Mouse (Mus musculus): ENCODE data around the gene Il2ra. TPM values are rescaled to one million over a fixed set of nuclear protein-coding genes. Genes with fewer than 3 reads are reported as not detected.

Gene Il2ra
- polyA plus RNA-seq, 1 experiment from 2014 or later, result 0.10 TPM

DNA sequence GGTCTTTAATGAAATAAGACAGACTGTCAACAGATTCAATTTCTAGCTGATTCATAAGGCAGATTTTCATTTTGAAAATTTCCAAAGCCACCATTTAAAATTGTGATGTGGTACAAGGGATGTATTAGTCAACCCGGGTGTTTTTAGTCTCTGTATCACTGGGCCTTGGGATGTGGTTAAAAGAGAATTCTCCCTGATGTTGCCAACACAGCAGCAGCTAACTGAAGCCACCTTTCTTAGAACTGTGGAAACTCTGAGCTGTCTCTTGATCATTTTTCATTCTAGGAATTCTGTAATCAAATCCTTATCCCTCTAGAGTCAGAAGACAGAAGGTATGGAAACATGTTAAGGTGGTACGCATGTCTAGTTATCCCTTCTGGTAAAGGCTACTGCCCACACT is 2.7 kb downstream of the Il2ra start:
- 91% methylated on average over 2 of the region's 2 CpGs for WGBS
- Histone ChIP-seq H3K27me3 (replicated peaks; ENCODE audit: control insufficient read depth, insufficient read depth, low read length) (no peaks in the 10 kb centered on the region), H3K36me3 (ENCODE audit: control insufficient read depth, insufficient read depth, low read length) (no peaks in the 10 kb centered on the region), H3K9ac (ENCODE audit: low read depth, low read length) (no peak overlapping the region), H3K9me3 (ENCODE audit: control insufficient read depth, low read length) (no peaks in the 10 kb centered on the region), H3K4me2 (ENCODE audit: low read depth, low read length) (no peak overlapping the region), H3K4me3 (ENCODE audit: low read length) (no peak overlapping the region), H3K27ac (ENCODE audit: low read length) (no peak overlapping the region), H3K4me1 (ENCODE audit: control insufficient read depth, insufficient read depth, low read length) (no peaks in the 10 kb centered on the region)
- ATAC-seq, result no peak

DNA sequence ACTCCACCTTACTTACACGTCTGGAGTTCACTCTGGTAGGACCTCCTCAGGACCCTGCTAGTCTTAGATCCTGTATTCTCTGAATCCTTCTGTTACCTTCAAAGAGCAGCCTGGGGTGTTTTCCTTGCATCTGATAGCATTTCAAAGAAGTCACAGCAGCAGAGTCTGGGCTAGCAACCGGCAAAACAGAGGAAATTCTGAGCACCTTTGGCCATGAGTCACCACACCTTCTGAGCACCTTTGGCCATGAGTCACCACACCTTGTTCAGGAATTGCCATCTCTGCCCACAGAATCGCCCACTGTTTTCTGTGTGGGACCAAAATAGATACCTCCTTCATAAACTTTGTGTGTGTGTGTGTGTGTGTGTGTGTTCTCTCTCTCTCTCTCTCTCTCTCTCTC is 8.9 kb downstream of the Il2ra start:
- no peak overlapping the region for H3K4me3 ChIP-seq (ENCODE audit: low read length)
- H3K9ac ChIP-seq (ENCODE audit: low read depth, low read length), result no peak overlapping the region
- no peak overlapping the region for H3K4me2 ChIP-seq (ENCODE audit: low read depth, low read length)
- no peaks in the 10 kb centered on the region for H3K9me3 ChIP-seq (ENCODE audit: control insufficient read depth, low read length)
- no peaks in the 10 kb centered on the region for H3K27me3 ChIP-seq (replicated peaks; ENCODE audit: control insufficient read depth, insufficient read depth, low read length)
- H3K4me1 ChIP-seq (ENCODE audit: control insufficient read depth, insufficient read depth, low read length), result no peaks in the 10 kb centered on the region
- no peaks in the 10 kb centered on the region for H3K36me3 ChIP-seq (ENCODE audit: control insufficient read depth, insufficient read depth, low read length)
- ATAC-seq, result peak; percentile 87
- WGBS, result 40% methylated on average over 3 of the region's 3 CpGs
- no peak overlapping the region for H3K27ac ChIP-seq (ENCODE audit: low read length)

DNA sequence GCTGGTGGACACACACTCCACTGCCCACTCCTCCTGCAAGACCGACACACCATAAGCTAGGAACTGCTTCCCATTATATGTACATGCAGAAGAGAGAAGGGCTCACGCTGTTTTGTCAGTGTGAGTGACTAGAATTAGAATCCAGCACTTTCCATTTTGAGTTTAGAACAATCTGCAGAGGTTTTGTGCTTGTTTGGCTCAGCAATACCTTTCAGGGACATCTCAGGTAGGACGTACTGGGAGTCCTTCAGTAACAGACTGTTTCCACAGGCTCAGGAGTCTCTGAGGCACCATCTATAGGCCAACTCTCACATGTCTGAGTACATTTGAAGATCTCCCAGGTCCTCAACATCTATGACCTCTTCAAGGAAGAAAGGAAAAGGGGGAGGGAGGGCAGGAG is 9.6 kb downstream of the Il2ra start:
- ATAC-seq, result no peak
- no peaks in the 10 kb centered on the region for H3K36me3 ChIP-seq (ENCODE audit: control insufficient read depth, insufficient read depth, low read length)
- H3K27me3 ChIP-seq (replicated peaks; ENCODE audit: control insufficient read depth, insufficient read depth, low read length), result no peaks in the 10 kb centered on the region
- H3K4me3 ChIP-seq (ENCODE audit: low read length), result no peak overlapping the region
- H3K9ac ChIP-seq (ENCODE audit: low read depth, low read length), result no peak overlapping the region
- no peaks in the 10 kb centered on the region for H3K9me3 ChIP-seq (ENCODE audit: control insufficient read depth, low read length)
- H3K27ac ChIP-seq (ENCODE audit: low read length), result no peak overlapping the region
- no peak overlapping the region for H3K4me2 ChIP-seq (ENCODE audit: low read depth, low read length)
- WGBS, result 92% methylated on average over 3 of the region's 3 CpGs
- no peaks in the 10 kb centered on the region for H3K4me1 ChIP-seq (ENCODE audit: control insufficient read depth, insufficient read depth, low read length)

DNA sequence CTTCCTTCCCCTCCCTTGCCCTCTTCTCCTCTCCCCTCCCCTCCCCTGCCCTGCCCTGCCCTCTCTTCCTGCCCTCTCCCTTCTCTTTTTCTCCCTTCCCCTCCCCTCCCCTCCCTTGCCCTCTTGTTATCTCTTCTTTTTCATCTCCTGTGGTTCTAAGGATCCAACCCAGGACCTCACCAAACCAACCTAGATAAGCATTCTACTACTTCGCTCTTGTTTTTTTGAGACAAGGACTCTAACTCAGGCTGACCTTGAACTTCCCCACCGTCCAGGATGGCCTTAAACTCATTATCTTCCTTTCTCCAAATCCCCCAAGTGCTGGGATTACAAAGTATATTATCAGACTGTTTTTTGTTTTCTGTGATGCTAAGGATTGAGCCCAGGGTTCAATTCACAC is 10.2 kb downstream of the Il2ra start:
- H3K9me3 ChIP-seq (ENCODE audit: control insufficient read depth, low read length), result no peaks in the 10 kb centered on the region
- no peak overlapping the region for H3K27ac ChIP-seq (ENCODE audit: low read length)
- H3K4me3 ChIP-seq (ENCODE audit: low read length), result no peak overlapping the region
- no peak for ATAC-seq
- no peak overlapping the region for H3K4me2 ChIP-seq (ENCODE audit: low read depth, low read length)
- 67% methylated on average over 2 of the region's 2 CpGs for WGBS
- no peak overlapping the region for H3K9ac ChIP-seq (ENCODE audit: low read depth, low read length)
- no peaks in the 10 kb centered on the region for H3K27me3 ChIP-seq (replicated peaks; ENCODE audit: control insufficient read depth, insufficient read depth, low read length)
- no peaks in the 10 kb centered on the region for H3K4me1 ChIP-seq (ENCODE audit: control insufficient read depth, insufficient read depth, low read length)
- H3K36me3 ChIP-seq (ENCODE audit: control insufficient read depth, insufficient read depth, low read length), result no peaks in the 10 kb centered on the region

DNA sequence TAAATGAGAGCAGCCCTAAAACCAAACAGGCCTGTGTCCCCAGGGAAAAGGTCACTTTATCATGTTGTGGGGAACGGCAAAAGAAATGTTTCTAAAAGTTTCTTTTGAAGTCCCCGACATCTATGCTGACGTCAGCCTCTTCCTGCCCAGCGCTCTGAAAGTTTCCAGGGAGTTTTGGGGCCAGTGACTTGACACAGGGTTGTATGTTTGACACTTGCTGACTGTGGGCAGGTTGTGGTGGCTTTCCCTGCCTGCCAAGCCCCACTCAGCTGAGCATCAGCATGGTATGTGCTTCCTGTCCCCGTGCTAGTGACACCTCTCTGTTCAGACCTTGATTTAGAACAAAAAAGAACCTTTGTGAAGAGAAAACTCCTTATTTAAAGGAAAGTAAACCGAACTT is 10.7 kb downstream of the Il2ra start:
- H3K4me3 ChIP-seq (ENCODE audit: low read length), result no peak overlapping the region
- no peaks in the 10 kb centered on the region for H3K27me3 ChIP-seq (replicated peaks; ENCODE audit: control insufficient read depth, insufficient read depth, low read length)
- H3K4me2 ChIP-seq (ENCODE audit: low read depth, low read length), result no peak overlapping the region
- no peaks in the 10 kb centered on the region for H3K4me1 ChIP-seq (ENCODE audit: control insufficient read depth, insufficient read depth, low read length)
- no peaks in the 10 kb centered on the region for H3K9me3 ChIP-seq (ENCODE audit: control insufficient read depth, low read length)
- H3K27ac ChIP-seq (ENCODE audit: low read length), result no peak overlapping the region
- H3K9ac ChIP-seq (ENCODE audit: low read depth, low read length), result no peak overlapping the region
- WGBS, result 50% methylated on average over 6 of the region's 6 CpGs
- no peaks in the 10 kb centered on the region for H3K36me3 ChIP-seq (ENCODE audit: control insufficient read depth, insufficient read depth, low read length)
- no peak for ATAC-seq

DNA sequence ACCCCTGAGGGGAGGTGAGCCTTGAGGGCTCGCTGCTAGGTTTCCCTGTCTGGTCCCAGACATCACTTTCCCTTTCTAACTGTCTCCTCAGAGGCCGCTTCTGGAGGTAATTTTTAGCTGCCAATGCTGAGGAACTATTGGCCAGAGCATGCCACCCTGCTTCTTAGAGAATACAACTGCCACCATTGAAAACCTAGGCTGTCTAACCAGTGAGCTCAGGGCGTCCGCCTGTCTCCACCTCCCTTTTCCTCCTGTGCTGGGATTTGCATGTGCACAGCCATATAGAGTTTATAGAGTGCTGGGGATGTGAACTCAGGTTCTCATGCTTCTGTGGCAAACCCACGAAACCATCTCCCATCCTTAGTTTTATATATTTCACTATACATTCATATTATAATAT is 11.2 kb downstream of the Il2ra start:
- Histone ChIP-seq H3K27ac (ENCODE audit: low read length) (no peak overlapping the region), H3K27me3 (replicated peaks; ENCODE audit: control insufficient read depth, insufficient read depth, low read length) (no peaks in the 10 kb centered on the region), H3K4me3 (ENCODE audit: low read length) (no peak overlapping the region), H3K36me3 (ENCODE audit: control insufficient read depth, insufficient read depth, low read length) (no peaks in the 10 kb centered on the region), H3K4me2 (ENCODE audit: low read depth, low read length) (no peak overlapping the region), H3K9me3 (ENCODE audit: control insufficient read depth, low read length) (no peaks in the 10 kb centered on the region), H3K9ac (ENCODE audit: low read depth, low read length) (no peak overlapping the region), H3K4me1 (ENCODE audit: control insufficient read depth, insufficient read depth, low read length) (no peaks in the 10 kb centered on the region)
- 73% methylated on average over 5 of the region's 5 CpGs for WGBS
- ATAC-seq, result no peak

DNA sequence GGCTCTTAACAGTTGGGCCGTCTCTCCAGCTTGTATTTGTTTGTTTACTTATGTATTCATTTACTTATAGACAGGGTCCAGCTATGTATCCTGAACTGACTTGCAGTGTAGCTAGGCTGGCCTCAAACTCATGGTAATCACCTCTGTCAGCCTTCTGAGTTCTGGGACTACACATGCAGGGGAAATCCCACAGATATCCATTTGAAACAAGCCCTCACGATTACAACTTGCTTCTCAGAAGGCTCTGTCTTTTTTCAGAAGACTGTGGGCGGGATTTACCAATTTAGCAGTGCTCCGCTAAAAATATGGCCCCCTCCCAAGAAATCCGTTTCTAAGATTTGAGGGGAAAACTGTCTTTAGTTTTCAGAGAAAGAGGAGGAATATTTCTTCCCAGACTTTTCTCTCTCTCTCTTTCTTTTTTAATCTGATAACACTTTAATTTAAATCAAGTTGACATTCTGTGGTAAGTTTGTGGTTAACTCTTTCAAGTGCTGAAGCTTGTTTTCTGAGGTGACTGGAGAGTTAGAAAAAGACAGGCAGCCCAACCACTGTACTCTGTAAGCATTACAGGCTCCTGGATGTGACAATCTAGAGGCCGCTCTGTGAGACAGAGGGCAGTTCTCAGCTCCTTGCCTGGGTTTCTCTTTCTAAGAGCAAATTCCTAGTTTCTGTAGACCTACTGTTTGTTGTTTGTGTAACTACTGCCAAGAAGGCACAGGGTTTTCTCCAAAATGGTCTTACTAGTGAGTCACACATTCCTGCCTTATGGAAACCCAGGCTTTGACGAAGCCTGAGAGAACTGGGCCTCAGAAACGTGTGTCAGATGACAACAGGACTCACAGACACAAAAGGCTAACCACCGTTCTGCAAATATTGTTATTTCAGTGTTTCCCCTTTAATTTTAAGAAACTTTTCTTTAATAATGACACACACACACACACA is 12.7 kb downstream of the Il2ra start:
- Histone ChIP-seq H3K4me1 (ENCODE audit: control insufficient read depth, insufficient read depth, low read length) (no peaks in the 10 kb centered on the region), H3K4me3 (ENCODE audit: low read length) (no peak overlapping the region), H3K9ac (ENCODE audit: low read depth, low read length) (no peak overlapping the region), H3K27ac (ENCODE audit: low read length) (no peak overlapping the region), H3K36me3 (ENCODE audit: control insufficient read depth, insufficient read depth, low read length) (no peaks in the 10 kb centered on the region), H3K27me3 (replicated peaks; ENCODE audit: control insufficient read depth, insufficient read depth, low read length) (no peaks in the 10 kb centered on the region), H3K4me2 (ENCODE audit: low read depth, low read length) (no peak overlapping the region), H3K9me3 (ENCODE audit: control insufficient read depth, low read length) (no peaks in the 10 kb centered on the region)
- WGBS, result 58% methylated on average over 9 of the region's 9 CpGs
- ATAC-seq, result no peak

DNA sequence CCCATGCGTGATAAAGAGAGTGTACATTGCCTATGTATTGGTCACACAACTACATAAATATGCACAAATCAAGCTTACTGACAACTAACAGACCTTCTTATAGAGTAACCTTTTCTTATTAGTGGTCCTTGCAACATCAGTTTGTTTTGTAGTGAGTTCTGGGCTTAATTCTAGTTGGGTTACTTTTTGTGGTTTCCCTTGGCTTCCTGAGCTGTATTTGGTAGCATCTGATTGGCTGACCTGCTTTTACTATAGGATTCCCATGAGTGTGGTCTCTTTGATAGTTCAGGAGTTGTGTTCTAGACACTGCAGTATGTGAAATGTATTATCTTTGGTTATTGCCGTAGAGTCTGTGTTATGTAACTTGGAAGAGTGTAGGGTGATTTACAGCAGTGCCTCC is 15.0 kb downstream of the Il2ra start:
- no peaks in the 10 kb centered on the region for H3K9me3 ChIP-seq (ENCODE audit: control insufficient read depth, low read length)
- no peaks in the 10 kb centered on the region for H3K27me3 ChIP-seq (replicated peaks; ENCODE audit: control insufficient read depth, insufficient read depth, low read length)
- H3K9ac ChIP-seq (ENCODE audit: low read depth, low read length), result no peak overlapping the region
- ATAC-seq, result no peak
- no peak overlapping the region for H3K4me2 ChIP-seq (ENCODE audit: low read depth, low read length)
- H3K4me1 ChIP-seq (ENCODE audit: control insufficient read depth, insufficient read depth, low read length), result no peaks in the 10 kb centered on the region
- H3K4me3 ChIP-seq (ENCODE audit: low read length), result no peak overlapping the region
- 77% methylated on average over 2 of the region's 2 CpGs for WGBS
- H3K36me3 ChIP-seq (ENCODE audit: control insufficient read depth, insufficient read depth, low read length), result no peaks in the 10 kb centered on the region
- no peak overlapping the region for H3K27ac ChIP-seq (ENCODE audit: low read length)

DNA sequence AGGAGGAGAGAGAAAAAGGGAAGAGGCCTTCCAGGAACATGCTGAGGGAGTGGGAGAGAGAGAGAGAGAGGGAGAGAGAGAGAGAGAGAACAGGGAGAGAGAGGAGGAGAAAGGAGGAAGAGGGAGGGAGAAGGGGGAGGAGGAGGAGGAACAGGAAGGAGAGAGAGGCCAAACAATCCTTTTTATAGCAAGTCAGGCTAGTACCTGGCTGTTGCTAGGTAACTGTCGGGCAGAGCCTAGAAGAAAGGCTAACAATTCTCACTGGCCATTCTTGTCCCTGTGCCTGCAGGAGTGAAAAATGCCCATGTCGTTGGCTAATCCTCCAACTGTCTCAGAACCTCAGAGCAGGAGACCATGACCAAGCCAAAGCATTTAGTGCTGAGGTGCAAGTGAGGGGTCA is 16.7 kb downstream of the Il2ra start:
- WGBS, result 15% methylated on average over 2 of the region's 2 CpGs
- H3K27me3 ChIP-seq (replicated peaks; ENCODE audit: control insufficient read depth, insufficient read depth, low read length), result no peaks in the 10 kb centered on the region
- no peaks in the 10 kb centered on the region for H3K9me3 ChIP-seq (ENCODE audit: control insufficient read depth, low read length)
- H3K9ac ChIP-seq (ENCODE audit: low read depth, low read length), result no peak overlapping the region
- H3K27ac ChIP-seq (ENCODE audit: low read length), result no peak overlapping the region
- H3K4me1 ChIP-seq (ENCODE audit: control insufficient read depth, insufficient read depth, low read length), result no peaks in the 10 kb centered on the region
- no peak for ATAC-seq
- H3K4me3 ChIP-seq (ENCODE audit: low read length), result no peak overlapping the region
- H3K4me2 ChIP-seq (ENCODE audit: low read depth, low read length), result no peak overlapping the region
- H3K36me3 ChIP-seq (ENCODE audit: control insufficient read depth, insufficient read depth, low read length), result no peaks in the 10 kb centered on the region

Data from intestine, embryonic 16.5 days (tissue).